8 mouse cellular contexts compared by ENCODE assay signal in genomic region chr7:28451531-28452360, GRCm38 (mm10). TPM values are rescaled to one million over a fixed set of nuclear protein-coding genes. Genes with fewer than 3 reads are reported as not detected.
DNase-seq lines count a peak whose midpoint lies in the region; ATAC-seq and TF ChIP-seq lines count a peak whose summit lies in the region.

Gene Lrfn1 (plus strand): TSS chr7:28451980.

- intact Hi-C loops in left cerebral cortex, postnatal 4 days (cut with DNase I), result no loop called here

- no peaks in the 10 kb centered on the region for H3K27me3 ChIP-seq in heart, embryonic 16.5 days (ENCODE audit: control insufficient read depth, insufficient read depth, low read length)
- H3K27me3 ChIP-seq in E14TG2a.4 (ENCODE audit: insufficient read depth, low read length), result 0 out of 2 replicates have a peak, but pooled peaks cover 2% of the 10 kb centered on the region
- H3K27me3 ChIP-seq in forebrain, postnatal 0 days (ENCODE audit: insufficient read depth, low read length), result no peaks in the 10 kb centered on the region
- no peaks in the 10 kb centered on the region for H3K27me3 ChIP-seq in neural tube, embryonic 12.5 days (replicated peaks)

- 1% methylated on average over 53 of the region's 97 CpGs for WGBS in heart, embryonic 16.5 days
- 1% methylated on average over 31 of the region's 97 CpGs for WGBS in forebrain, postnatal 0 days
- WGBS in neural tube, embryonic 12.5 days, result under 1% methylated on average over 36 of the region's 97 CpGs

- H3K4me1 ChIP-seq in heart, embryonic 16.5 days (ENCODE audit: control insufficient read depth, insufficient read depth, low read length), result peaks cover 2% of the 10 kb centered on the region; the same call in 1 of the 2 replicates
- peaks cover 55% of the 10 kb centered on the region for H3K4me1 ChIP-seq in E14TG2a.4 (replicated peaks; ENCODE audit: low read depth, low read length)
- peaks cover 11% of the 10 kb centered on the region; the same call in 1 of the 2 replicates for H3K4me1 ChIP-seq in forebrain, postnatal 0 days (ENCODE audit: insufficient read depth)
- H3K4me1 ChIP-seq in neural tube, embryonic 12.5 days, result peaks cover 14% of the 10 kb centered on the region

- H3K9ac ChIP-seq in heart, embryonic 16.5 days (ENCODE audit: low read length), result peak within 1 kb of the TSS; percentile 86
- peak within 1 kb of the TSS; percentile 82 for H3K9ac ChIP-seq in forebrain, postnatal 0 days
- peak within 1 kb of the TSS; percentile 86 for H3K9ac ChIP-seq in neural tube, embryonic 12.5 days

- H3K4me3 ChIP-seq in heart, embryonic 16.5 days (ENCODE audit: low read length), result peak within 1 kb of the TSS; percentile 83
- peak within 1 kb of the TSS; percentile 85 for H3K4me3 ChIP-seq in E14TG2a.4 (replicated peaks; ENCODE audit: low read length)
- H3K4me3 ChIP-seq in forebrain, postnatal 0 days (ENCODE audit: low read depth, low read length), result peak within 1 kb of the TSS; percentile 88
- H3K4me3 ChIP-seq in neural tube, embryonic 12.5 days, result peak within 1 kb of the TSS; percentile 91

- H3K4me2 ChIP-seq in heart, embryonic 16.5 days (ENCODE audit: low read depth, low read length), result peak within 1 kb of the TSS; percentile 100
- H3K4me2 ChIP-seq in forebrain, postnatal 0 days (ENCODE audit: low read depth), result peak within 1 kb of the TSS; percentile 73
- H3K4me2 ChIP-seq in neural tube, embryonic 12.5 days (replicated peaks), result peak within 1 kb of the TSS; percentile 96

- DNase-seq in heart, adult 11 months, result no peak
- peak; percentile 62 for DNase-seq in cerebellum, adult 11-12 months
- peak; percentile 39 for DNase-seq in forebrain, postnatal 0 days
- DNase-seq in left cerebral cortex, postnatal 4 days, result peak; percentile 47
- no peak for DNase-seq in gastrocnemius, adult 18-20 months (ENCODE audit: low spot score)

- ATAC-seq in heart, embryonic 16.5 days (replicated peaks; ENCODE audit: extremely low read depth, insufficient read depth, low FRiP score), result peak; percentile 47
- ATAC-seq in forebrain, postnatal 0 days, result peak; percentile 82
- ATAC-seq in neural tube, embryonic 12.5 days (ENCODE audit: low FRiP score, low read depth), result peak; percentile 77

- H3K27ac ChIP-seq in heart, embryonic 16.5 days (ENCODE audit: low read length), result no peak within 1 kb of the TSS
- H3K27ac ChIP-seq in forebrain, postnatal 0 days (ENCODE audit: low read depth, low read length), result peak within 1 kb of the TSS; percentile 67
- peak within 1 kb of the TSS; percentile 46; the same call in 1 of the 2 replicates for H3K27ac ChIP-seq in neural tube, embryonic 12.5 days

- H3K36me3 ChIP-seq in heart, embryonic 16.5 days (ENCODE audit: control insufficient read depth, insufficient read depth), result no peaks in the 10 kb centered on the region
- H3K36me3 ChIP-seq in E14TG2a.4 (ENCODE audit: insufficient read depth, low read length), result peaks cover 22% of the 10 kb centered on the region
- peaks cover 8% of the 10 kb centered on the region; the same call in 1 of the 2 replicates for H3K36me3 ChIP-seq in forebrain, postnatal 0 days (ENCODE audit: insufficient read depth)
- H3K36me3 ChIP-seq in neural tube, embryonic 12.5 days, result peaks cover 19% of the 10 kb centered on the region

- no peaks in the 10 kb centered on the region for H3K9me3 ChIP-seq in heart, embryonic 16.5 days (replicated peaks; ENCODE audit: control insufficient read depth, low read length)
- H3K9me3 ChIP-seq in E14TG2a.4 (ENCODE audit: low read length), result no peaks in the 10 kb centered on the region
- H3K9me3 ChIP-seq in forebrain, postnatal 0 days (ENCODE audit: low read length), result no peaks in the 10 kb centered on the region
- no peaks in the 10 kb centered on the region for H3K9me3 ChIP-seq in neural tube, embryonic 12.5 days

- no peak for TF ChIP-seq CTCF in E14TG2a.4 (conservative IDR thresholded peaks at IDR 0.05; ENCODE audit: low read length)
- no peak for TF ChIP-seq CTCF in forebrain, postnatal 0 days (IDR thresholded peaks at IDR 0.05; ENCODE audit: low read depth)

RNA-seq across cellular contexts. Expression of gene Lrfn1, which starts in this region (rescaled TPM):
- polyA plus RNA-seq in heart, embryonic 16.5 days (2015; fragmentation: Nextera tagmentation; extraction: Ambion mirVana), result 0.72 and 0.80 TPM in 2 replicates
- total RNA-seq in forebrain, postnatal 0 days (2014; rRNA removed), result 57.7 and 88.3 TPM in 2 replicates
- polyA plus RNA-seq in forebrain, postnatal 0 days (2015; fragmentation: Nextera tagmentation; extraction: Ambion mirVana), result 16.0 and 21.2 TPM in 2 replicates
- total RNA-seq in left cerebral cortex, postnatal 4 days (2021), result 100 to 1,000 TPM; 125 TPM
- polyA plus RNA-seq in neural tube, embryonic 12.5 days (2016; fragmentation: Nextera tagmentation; extraction: Ambion mirVana), result 16.6 and 18.8 TPM in 2 replicates
- under 1 TPM; 0.16 to 0.26 TPM for total RNA-seq in gastrocnemius, adult 18-20 months (2021)

Comparison
In these comparisons a context has a peak if more than half of its experiments do, and no peak if none do; other contexts are left out.
1. RNA of gene Lrfn1 (total RNA-seq): 125 TPM in left cerebral cortex, postnatal 4 days and 57.7 to 88.3 TPM in forebrain, postnatal 0 days; 0.16 to 0.26 TPM in gastrocnemius, adult 18-20 months; every median in the first group is over 10 times any median in the second.
2. Peak in ATAC-seq, H3K4me3 ChIP-seq, H3K9ac ChIP-seq and H3K4me2 ChIP-seq in heart, embryonic 16.5 days; RNA of the gene not detected or under 1 TPM.
3. DNase-seq: peak in cerebellum, adult 11-12 months (single experiment), forebrain, postnatal 0 days (single experiment) and left cerebral cortex, postnatal 4 days (single experiment); none in heart, adult 11 months (single experiment) and gastrocnemius, adult 18-20 months (single experiment).
4. Peak in every context shown above with its lines, with median percentiles within 50 percentile points of each other: ATAC-seq, H3K4me2 ChIP-seq, H3K4me3 ChIP-seq and H3K9ac ChIP-seq.